Mouse (Mus musculus) G1E (cell line): ENCODE measurements around the gene Csnk2a2.

Experiments
- CTCF ChIP-seq: IDR thresholded peaks from 2 replicates; pipeline ENCODE4 v1.5.1; 2012; ENCODE audit warnings: low read depth, low read length, inconsistent platforms, mixed read lengths
- GATA1 ChIP-seq: IDR thresholded peaks from 2 replicates; pipeline ENCODE4 v1.6.1; 2012; ENCODE audit warnings: borderline replicate concordance, low read length, inconsistent platforms, mixed read lengths

DNA sequence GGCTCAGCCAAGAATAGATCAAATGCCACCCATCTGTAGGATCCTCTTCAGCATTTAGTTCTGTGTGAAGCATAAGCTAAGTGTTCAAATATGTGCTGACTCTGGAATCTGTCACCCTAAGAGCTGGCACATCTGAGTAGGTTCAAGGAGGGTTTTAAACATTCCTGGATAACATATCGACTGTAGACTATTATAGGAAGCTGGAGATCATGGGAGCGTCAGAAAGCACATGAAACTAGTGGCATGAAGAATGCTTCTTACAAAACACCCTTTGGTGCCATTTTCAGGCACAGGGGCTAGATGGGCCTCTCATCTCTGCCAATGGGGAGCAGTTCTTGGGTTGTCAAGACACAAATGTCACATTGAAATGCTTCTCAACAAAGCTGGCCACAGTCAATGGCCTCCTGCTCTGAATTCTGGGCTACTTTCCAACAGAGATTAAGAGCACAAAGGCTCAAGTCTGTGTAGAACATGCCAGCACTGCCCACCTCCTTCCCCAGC lies 63.0 kb downstream of the Csnk2a2 start:
- no peak for TF ChIP-seq CTCF
- TF ChIP-seq GATA1, result no peak
